Mouse (Mus musculus) left cerebral cortex, postnatal 36 days (tissue): Measurements from ENCODE around the gene Rsbn1. TPM values are rescaled to one million over a fixed set of nuclear protein-coding genes. Genes with fewer than 3 reads are reported as not detected.

Source experiments
- total RNA-seq, 2 experiments: library from RNA; stranded (reverse); gene quantifications; 2 replicates each; pipeline ENCODE4 v1.2.3; 2021

The Rsbn1 gene
- total RNA-seq, 2 experiments from 2014 or later, result 19.8 to 23.4 TPM

Other genes starting within 250 kb of the Rsbn1 start
- gene Olfml3, start 176.1 kb upstream of the Rsbn1 start, total RNA-seq, result 10 to 100 TPM; 12.7 to 13.3 TPM
- gene Gm10964, start 174.8 kb upstream of the Rsbn1 start, total RNA-seq, result not detected
- gene Hipk1, start 122.6 kb upstream of the Rsbn1 start, total RNA-seq, result 100 to 1,000 TPM; 110 to 129 TPM
- 10 to 100 TPM; 10.6 to 11.0 TPM for gene Dclre1b, start 104.7 kb upstream of the Rsbn1 start, total RNA-seq
- 10 to 100 TPM; 12.1 to 14.3 TPM for gene Ap4b1, start 104.6 kb upstream of the Rsbn1 start, total RNA-seq
- gene Gm43064, start 104.5 kb upstream of the Rsbn1 start, total RNA-seq, result 1 to 10 TPM in 1 of 2 experiments, under 1 TPM in 1; 0.15 to 1.0 TPM
- 1 to 10 TPM in 1 of 2 experiments, under 1 TPM in 1; 0.47 to 1.2 TPM for gene Bcl2l15, start 81.5 kb upstream of the Rsbn1 start, total RNA-seq
- 1 to 10 TPM; 1.4 to 1.6 TPM for gene Ptpn22, start 54.3 kb upstream of the Rsbn1 start, total RNA-seq
- gene Phtf1, start 54.0 kb downstream of the Rsbn1 start, total RNA-seq, result 10 to 100 TPM; 41.2 to 53.3 TPM